Mouse (Mus musculus) lung, adult 2 months (tissue): Measurements from ENCODE around the gene Tead4.

Experiments used
- CTCF ChIP-seq: fragments of 200-500 bp; IDR thresholded peaks from 2 replicates; pipeline ENCODE4 v1.5.1; 2011; ENCODE audit warnings: mild to moderate bottlenecking, low read length, control low read depth; ENCODE audit not compliant: insufficient read depth
- POLR2A ChIP-seq: fragments of 200-500 bp; IDR thresholded peaks from 2 replicates; pipeline ENCODE4 v1.6.1; 2011; ENCODE audit warnings: low read depth, mild to moderate bottlenecking, control low read depth, low read length, borderline replicate concordance; ENCODE audit errors: extremely low read depth

GRCm38 (mm10) chr6:128259252-128259651 is 41.4 kb downstream of the Tead4 start:
- no peak for TF ChIP-seq POLR2A
- TF ChIP-seq CTCF, result no peak
